Mouse (Mus musculus) heart, adult 2 months (tissue): ENCODE results near the gene Gm20388. TPM values are rescaled to one million over a fixed set of nuclear protein-coding genes. Genes with fewer than 3 reads are reported as not detected.

Source experiments
- DNase-seq, 2 experiments: peaks; one replicate each; pipeline ENCODE4 v3.0.0; 2021
- H3K27ac ChIP-seq: fragments of 200-600 bp; 2 replicates; pipeline ENCODE4 v1.8.1; 2022
- H3K27me3 ChIP-seq: fragments of 200-500 bp; 2 replicates; pipeline ENCODE4 v1.6.1; 2012; ENCODE audit warnings: mild to moderate bottlenecking, low read length, inconsistent platforms, mixed read lengths; ENCODE audit not compliant: control insufficient read depth, insufficient read depth
- H3K36me3 ChIP-seq: fragments of 200-500 bp; 2 replicates; pipeline ENCODE4 v1.6.1; 2012; ENCODE audit warnings: low read length, inconsistent platforms; ENCODE audit not compliant: control insufficient read depth, insufficient read depth
- H3K4me1 ChIP-seq: fragments of 200-500 bp; 2 replicates; pipeline ENCODE4 v1.6.1; 2011; ENCODE audit warnings: low read length; ENCODE audit not compliant: control insufficient read depth, insufficient read depth
- H3K4me3 ChIP-seq: fragments of 200-600 bp; 2 replicates; pipeline ENCODE4 v1.8.1; 2022
- H3K79me2 ChIP-seq: fragments of 200-500 bp; replicated peaks from 2 replicates; pipeline ENCODE4 v1.6.1; 2012; ENCODE audit warnings: mild to moderate bottlenecking, inconsistent platforms, low read length, moderate library complexity, mixed read lengths; ENCODE audit not compliant: control insufficient read depth, insufficient read depth
- H3K9ac ChIP-seq: fragments of 200-500 bp; 2 replicates; pipeline ENCODE4 v1.6.1; 2012; ENCODE audit warnings: low read depth, mild to moderate bottlenecking, control low read depth, inconsistent platforms, low read length, mixed read lengths
- CTCF ChIP-seq: fragments of 200-600 bp; IDR thresholded peaks from 2 replicates; pipeline ENCODE4 v1.8.1; 2022; ENCODE audit warnings: antibody characterized with exemption, mild to moderate bottlenecking, moderate library complexity
- EP300 ChIP-seq: fragments of 200-500 bp; IDR thresholded peaks from 2 replicates; pipeline ENCODE4 v1.6.1; 2011; ENCODE audit warnings: low read depth, low read length, control low read depth; ENCODE audit not compliant: insufficient read depth
- POLR2A ChIP-seq: fragments of 200-500 bp; IDR thresholded peaks from 2 replicates; pipeline ENCODE4 v1.6.1; 2011; ENCODE audit warnings: mild to moderate bottlenecking, low read depth, low read length, control low read depth; ENCODE audit not compliant: insufficient read depth
- WGBS: fragments of 180-500 bp; shearing (Covaris S2); methylation state at CpG from one replicate; pipeline ENCODE4 v1.1.7; 2018; 5-methylcytosine and 5-hydroxymethylcytosine counted together
- intact Hi-C: fragments of 180-260 bp; cut with DNase I; formaldehyde crosslinking; loops from one replicate; pipeline ENCODE4 v1.15.1; 2025
- polyA plus RNA-seq: library from polyadenylated mRNA; depleted of rRNA; stranded (reverse); fragments of >200 nt; gene quantifications from 2 replicates; pipeline ENCODE4 v1.2.3, GENCODE M21; 2012
- total RNA-seq, 2 experiments: library from RNA; stranded (reverse); gene quantifications; 2 replicates each; pipeline ENCODE4 v1.2.3; 2021

Gm20388 gene
- total and polyA plus RNA-seq, 3 experiments, result 1.8 to 32.3 TPM; not detected in 1

GRCm38 (mm10) chr8:123126193-123126816 is 3215.7 kb downstream of the Gm20388 start:
- Histone ChIP-seq H3K4me3 (no peak overlapping the region), H3K4me1 (peaks cover 2% of the 10 kb centered on the region; the same call in 1 of the 2 replicates), H3K27me3 (no peaks in the 10 kb centered on the region), H3K36me3 (no peaks in the 10 kb centered on the region), H3K79me2 (no peaks in the 10 kb centered on the region), H3K27ac (no peak overlapping the region), H3K9ac (no peak overlapping the region)
- TF ChIP-seq POLR2A, result no peak
- TF ChIP-seq EP300, result no peak
- no peak for TF ChIP-seq CTCF
- 19% methylated on average over 19 of the region's 19 CpGs for WGBS
- DNase-seq, result no peak
- intact Hi-C loops, result no loop called here

GRCm38 (mm10) chr8:123131041-123131440 is 3220.4 kb downstream of the Gm20388 start:
- DNase-seq, result peak in 1 of 2 experiments; percentile 19
- no peak overlapping the region for H3K27ac ChIP-seq
- H3K27me3 ChIP-seq, result no peaks in the 10 kb centered on the region
- peaks cover 2% of the 10 kb centered on the region; the same call in 1 of the 2 replicates for H3K4me1 ChIP-seq
- no peaks in the 10 kb centered on the region for H3K36me3 ChIP-seq
- intact Hi-C loops, result no loop called here
- WGBS, result 30% methylated on average over 9 of the region's 9 CpGs
- H3K79me2 ChIP-seq, result no peaks in the 10 kb centered on the region
- H3K9ac ChIP-seq, result 0 out of 2 replicates have a peak overlapping the region, but pooled peaks have one; percentile 21
- TF ChIP-seq EP300 (no peak), CTCF (no peak), POLR2A (no peak)
- no peak overlapping the region for H3K4me3 ChIP-seq

GRCm38 (mm10) chr8:123132953-123133352 is 3222.3 kb downstream of the Gm20388 start:
- no peaks in the 10 kb centered on the region for H3K79me2 ChIP-seq
- TF ChIP-seq POLR2A (no peak), CTCF (peak; percentile 19)
- no peaks in the 10 kb centered on the region for H3K27me3 ChIP-seq
- no peaks in the 10 kb centered on the region for H3K36me3 ChIP-seq
- WGBS, result 92% methylated on average over 2 of the region's 2 CpGs
- H3K4me1 ChIP-seq, result peaks cover 5% of the 10 kb centered on the region; the same call in 1 of the 2 replicates
- H3K4me3 ChIP-seq, result no peak overlapping the region
- DNase-seq, result no peak
- no peak overlapping the region for H3K9ac ChIP-seq
- intact Hi-C loops, result no loop called here
- no peak overlapping the region for H3K27ac ChIP-seq

GRCm38 (mm10) chr8:123134149-123134713 is 3223.6 kb downstream of the Gm20388 start:
- no peak overlapping the region for H3K9ac ChIP-seq
- H3K27me3 ChIP-seq, result no peaks in the 10 kb centered on the region
- no peaks in the 10 kb centered on the region for H3K79me2 ChIP-seq
- H3K27ac ChIP-seq, result no peak overlapping the region
- no peak overlapping the region for H3K4me3 ChIP-seq
- TF ChIP-seq POLR2A (no peak), CTCF (no peak), EP300 (no peak)
- intact Hi-C loops, result no loop called here
- H3K36me3 ChIP-seq, result no peaks in the 10 kb centered on the region
- DNase-seq, result no peak
- peaks cover 6% of the 10 kb centered on the region; the same call in 1 of the 2 replicates for H3K4me1 ChIP-seq
- 84% methylated on average over 11 of the region's 11 CpGs for WGBS

GRCm38 (mm10) chr8:123135406-123135805 is 3224.8 kb downstream of the Gm20388 start:
- intact Hi-C loops, result no loop called here
- Histone ChIP-seq H3K9ac (no peak overlapping the region), H3K36me3 (no peaks in the 10 kb centered on the region), H3K4me1 (peaks cover 6% of the 10 kb centered on the region; the same call in 1 of the 2 replicates), H3K27me3 (no peaks in the 10 kb centered on the region), H3K27ac (peak overlapping the region; percentile 5; the same call in 1 of the 2 replicates), H3K4me3 (no peak overlapping the region), H3K79me2 (no peaks in the 10 kb centered on the region)
- TF ChIP-seq EP300 (no peak), POLR2A (no peak), CTCF (no peak)
- DNase-seq, result no peak
- 34% methylated on average over 7 of the region's 7 CpGs for whole genome bisulfite sequencing

GRCm38 (mm10) chr8:123135806-123136205 is 3225.2 kb downstream of the Gm20388 start:
- Histone ChIP-seq H3K4me1 (peaks cover 6% of the 10 kb centered on the region; the same call in 1 of the 2 replicates), H3K9ac (no peak overlapping the region), H3K79me2 (no peaks in the 10 kb centered on the region), H3K27ac (peak overlapping the region; percentile 5; the same call in 1 of the 2 replicates), H3K36me3 (no peaks in the 10 kb centered on the region), H3K27me3 (no peaks in the 10 kb centered on the region), H3K4me3 (no peak overlapping the region)
- DNase-seq, result no peak
- TF ChIP-seq EP300 (no peak), CTCF (no peak), POLR2A (no peak)
- intact Hi-C loops, result no loop called here
- WGBS, result 59% methylated on average over 9 of the region's 9 CpGs
